Mouse (Mus musculus) forebrain, embryonic 15.5 days (tissue): ENCODE results near the gene Cd96. TPM values are rescaled to one million over a fixed set of nuclear protein-coding genes. Genes with fewer than 3 reads are reported as not detected.
A peak's percentile ranks its signal among the peaks of the same experiment; 100 is the strongest.

ENCODE experiments used
- ATAC-seq: fragments of 200-750 bp; cut with Nextera tagmentation; replicated peaks from 2 replicates; pipeline ENCODE4 v1.8.0; 2017; ENCODE audit warnings: mild to moderate bottlenecking, moderate TSS enrichment, moderate library complexity
- H3K27ac ChIP-seq: fragments of 300-500 bp; sonication (generic); replicated peaks from 2 replicates; pipeline ENCODE4 v1.5.1; 2015; ENCODE audit warnings: mild to moderate bottlenecking, inconsistent platforms
- H3K27me3 ChIP-seq: fragments of 300-500 bp; sonication (generic); 2 replicates; pipeline ENCODE4 v1.6.1; 2015; ENCODE audit warnings: inconsistent platforms
- H3K36me3 ChIP-seq: fragments of 300-500 bp; sonication (generic); 2 replicates; pipeline ENCODE4 v1.6.1; 2015; ENCODE audit warnings: mild to moderate bottlenecking, inconsistent platforms
- H3K4me1 ChIP-seq: fragments of 300-500 bp; sonication (generic); 2 replicates; pipeline ENCODE4 v1.6.1; 2015; ENCODE audit warnings: inconsistent platforms
- H3K4me2 ChIP-seq: fragments of 300-500 bp; sonication (generic); replicated peaks from 2 replicates; pipeline ENCODE4 v1.6.1; 2015; ENCODE audit warnings: mild to moderate bottlenecking, inconsistent platforms
- H3K4me3 ChIP-seq: fragments of 300-500 bp; sonication (generic); 2 replicates; pipeline ENCODE4 v1.5.1; 2015; ENCODE audit warnings: mild to moderate bottlenecking, inconsistent platforms
- H3K9ac ChIP-seq: fragments of 300-500 bp; sonication (generic); replicated peaks from 2 replicates; pipeline ENCODE4 v1.6.1; 2015; ENCODE audit warnings: mild to moderate bottlenecking, inconsistent platforms
- H3K9me3 ChIP-seq: fragments of 300-500 bp; sonication (generic); 2 replicates; pipeline ENCODE4 v1.6.1; 2016; ENCODE audit warnings: inconsistent platforms
- WGBS: fragments of 180-500 bp; shearing (Covaris S2); methylation state at CpG from one replicate; pipeline ENCODE4 v1.1.7; 2015; ENCODE audit warnings: mixed read lengths; 5-methylcytosine and 5-hydroxymethylcytosine counted together
- polyA plus RNA-seq: library from polyadenylated mRNA; unstranded; fragments of >200 nt; fragmentation: Nextera tagmentation; extraction: Ambion mirVana; gene quantifications from 2 replicates; pipeline ENCODE4 v1.2.1, GENCODE M21; 2015

The Cd96 gene
- polyA plus RNA-seq, 1 experiment from 2014 or later: not detected

- Histone ChIP-seq H3K27me3 (no peaks in the 10 kb centered on the region), H3K27ac (no peak overlapping the region), H3K36me3 (no peaks in the 10 kb centered on the region), H3K4me3 (no peak overlapping the region), H3K9me3 (no peaks in the 10 kb centered on the region), H3K9ac (no peak overlapping the region), H3K4me2 (no peak overlapping the region), H3K4me1 (no peaks in the 10 kb centered on the region)
- 75% methylated on average over 5 of the region's 5 CpGs for WGBS
- ATAC-seq: 0 out of 2 replicates have a peak, but pooled peaks have one; percentile 27
These were observed 97.0 kb downstream of the Cd96 start for GRCm38 (mm10) chr16:46022958-46023491.

GRCm38 (mm10) chr16:46022189-46022928 is 97.7 kb downstream of the Cd96 start:
- H3K27me3 ChIP-seq: no peaks in the 10 kb centered on the region
- H3K36me3 ChIP-seq: no peaks in the 10 kb centered on the region
- peak; percentile 90 for ATAC-seq
- 39% methylated on average over 5 of the region's 5 CpGs for WGBS
- no peak overlapping the region for H3K27ac ChIP-seq
- no peak overlapping the region for H3K4me2 ChIP-seq
- no peak overlapping the region for H3K9ac ChIP-seq
- no peaks in the 10 kb centered on the region for H3K4me1 ChIP-seq
- no peaks in the 10 kb centered on the region for H3K9me3 ChIP-seq
- H3K4me3 ChIP-seq: no peak overlapping the region

- no peaks in the 10 kb centered on the region for H3K36me3 ChIP-seq
- ATAC-seq: no peak
- H3K27me3 ChIP-seq: no peaks in the 10 kb centered on the region
- H3K9ac ChIP-seq: no peak overlapping the region
- H3K27ac ChIP-seq: no peak overlapping the region
- no peaks in the 10 kb centered on the region for H3K9me3 ChIP-seq
- no peak overlapping the region for H3K4me3 ChIP-seq
- no peak overlapping the region for H3K4me2 ChIP-seq
- H3K4me1 ChIP-seq: no peaks in the 10 kb centered on the region
- WGBS: 81% methylated on average over 2 of the region's 2 CpGs
These were observed 98.7 kb downstream of the Cd96 start for GRCm38 (mm10) chr16:46021302-46021701.

GRCm38 (mm10) chr16:46020396-46020795 is 99.7 kb downstream of the Cd96 start:
- Histone ChIP-seq H3K36me3 (no peaks in the 10 kb centered on the region), H3K9ac (no peak overlapping the region), H3K27ac (no peak overlapping the region), H3K9me3 (no peaks in the 10 kb centered on the region), H3K4me2 (no peak overlapping the region), H3K4me1 (no peaks in the 10 kb centered on the region), H3K4me3 (no peak overlapping the region), H3K27me3 (no peaks in the 10 kb centered on the region)
- no peak for ATAC-seq
- 95% methylated on average over 2 of the region's 2 CpGs for WGBS

GRCm38 (mm10) chr16:46019799-46020198 is 100.3 kb downstream of the Cd96 start:
- no peaks in the 10 kb centered on the region for H3K4me1 ChIP-seq
- H3K4me2 ChIP-seq: no peak overlapping the region
- no peak overlapping the region for H3K27ac ChIP-seq
- H3K4me3 ChIP-seq: no peak overlapping the region
- no peaks in the 10 kb centered on the region for H3K36me3 ChIP-seq
- no peak for ATAC-seq
- H3K9me3 ChIP-seq: no peaks in the 10 kb centered on the region
- H3K27me3 ChIP-seq: no peaks in the 10 kb centered on the region
- WGBS: 86% methylated on average over 4 of the region's 4 CpGs
- H3K9ac ChIP-seq: no peak overlapping the region

- no peaks in the 10 kb centered on the region for H3K4me1 ChIP-seq
- no peak overlapping the region for H3K4me3 ChIP-seq
- H3K36me3 ChIP-seq: no peaks in the 10 kb centered on the region
- no peak overlapping the region for H3K27ac ChIP-seq
- H3K4me2 ChIP-seq: no peak overlapping the region
- WGBS: 65% methylated on average over 1 of the region's 1 CpGs
- no peaks in the 10 kb centered on the region for H3K27me3 ChIP-seq
- ATAC-seq: no peak
- H3K9ac ChIP-seq: no peak overlapping the region
- no peaks in the 10 kb centered on the region for H3K9me3 ChIP-seq
These were observed 100.7 kb downstream of the Cd96 start for GRCm38 (mm10) chr16:46019359-46019758.

- Histone ChIP-seq H3K9ac (no peak overlapping the region), H3K4me2 (no peak overlapping the region), H3K27ac (no peak overlapping the region), H3K9me3 (no peaks in the 10 kb centered on the region), H3K27me3 (no peaks in the 10 kb centered on the region), H3K4me1 (peaks cover 26% of the 10 kb centered on the region), H3K4me3 (no peak overlapping the region), H3K36me3 (no peaks in the 10 kb centered on the region)
- ATAC-seq: no peak
- 93% methylated on average over 1 of the region's 1 CpGs for WGBS
These were observed 108.4 kb downstream of the Cd96 start for GRCm38 (mm10) chr16:46011696-46012095.

GRCm38 (mm10) chr16:46010906-46011220 is 109.2 kb downstream of the Cd96 start:
- Histone ChIP-seq H3K9ac (peak overlapping the region; percentile 72), H3K9me3 (no peaks in the 10 kb centered on the region), H3K27ac (peak overlapping the region; percentile 73), H3K36me3 (no peaks in the 10 kb centered on the region), H3K27me3 (no peaks in the 10 kb centered on the region), H3K4me1 (peaks cover 26% of the 10 kb centered on the region), H3K4me2 (peak overlapping the region; percentile 81), H3K4me3 (peak overlapping the region; percentile 95)
- 6% methylated on average over 5 of the region's 5 CpGs for WGBS
- ATAC-seq: no peak

GRCm38 (mm10) chr16:46010153-46010905 is 109.7 kb downstream of the Cd96 start, which contains the start of gene Plcxd2:
Plcxd2 (minus strand) TSS chr16:46010218.
- 1% methylated on average over 38 of the region's 39 CpGs for WGBS
- Histone ChIP-seq H3K4me2 (peak within 1 kb of the TSS; percentile 81), H3K9ac (peak within 1 kb of the TSS; percentile 72), H3K9me3 (no peaks in the 10 kb centered on the region), H3K27ac (peak within 1 kb of the TSS; percentile 73), H3K4me3 (peak within 1 kb of the TSS; percentile 95), H3K4me1 (peaks cover 26% of the 10 kb centered on the region), H3K36me3 (no peaks in the 10 kb centered on the region), H3K27me3 (no peaks in the 10 kb centered on the region)
- ATAC-seq: peak; percentile 99

GRCm38 (mm10) chr16:46009717-46010116 is 110.3 kb downstream of the Cd96 start:
- no peak for ATAC-seq
- Histone ChIP-seq H3K4me3 (peak overlapping the region; percentile 95), H3K9me3 (no peaks in the 10 kb centered on the region)

GRCm38 (mm10) chr16:46008766-46009165 is 111.3 kb downstream of the Cd96 start:
- Histone ChIP-seq H3K27ac (no peak overlapping the region), H3K4me1 (peaks cover 26% of the 10 kb centered on the region), H3K4me2 (peak overlapping the region; percentile 81), H3K27me3 (no peaks in the 10 kb centered on the region), H3K4me3 (peak overlapping the region; percentile 95), H3K9ac (peak overlapping the region; percentile 72), H3K36me3 (no peaks in the 10 kb centered on the region), H3K9me3 (no peaks in the 10 kb centered on the region)
- WGBS: 59% methylated on average over 3 of the region's 3 CpGs
- no peak for ATAC-seq

More at GRCm38 (mm10) chr16:46009717-46010116, 110.3 kb downstream of the Cd96 start:
- Histone ChIP-seq H3K27ac (peak overlapping the region; percentile 73), H3K9ac (peak overlapping the region; percentile 72), H3K36me3 (no peaks in the 10 kb centered on the region), H3K4me1 (peaks cover 26% of the 10 kb centered on the region), H3K4me2 (peak overlapping the region; percentile 81), H3K27me3 (no peaks in the 10 kb centered on the region)
- under 1% methylated on average over 13 of the region's 13 CpGs for WGBS

- Histone ChIP-seq H3K9me3 (no peaks in the 10 kb centered on the region), H3K9ac (no peak overlapping the region), H3K27me3 (no peaks in the 10 kb centered on the region), H3K27ac (no peak overlapping the region), H3K4me2 (peak overlapping the region; percentile 81), H3K4me3 (peak overlapping the region; percentile 95), H3K4me1 (peaks cover 26% of the 10 kb centered on the region), H3K36me3 (no peaks in the 10 kb centered on the region)
- 59% methylated on average over 5 of the region's 5 CpGs for WGBS
- ATAC-seq: no peak
These were observed 111.9 kb downstream of the Cd96 start for GRCm38 (mm10) chr16:46008036-46008605.
